Mouse (Mus musculus) midbrain, embryonic 16.5 days (tissue): ENCODE data around the gene Trappc1. TPM values are rescaled to one million over a fixed set of nuclear protein-coding genes. Genes with fewer than 3 reads are reported as not detected.

ENCODE experiments used
- ATAC-seq: fragments of 200-750 bp; cut with Nextera tagmentation; 2 replicates; pipeline ENCODE4 v1.8.0; 2017; ENCODE audit warnings: moderate TSS enrichment
- H3K27ac ChIP-seq: fragments of 300-500 bp; sonication (generic); 2 replicates; pipeline ENCODE4 v1.5.1; 2014; ENCODE audit warnings: mild to moderate bottlenecking, low read length, mixed read lengths
- H3K27me3 ChIP-seq: fragments of 300-500 bp; sonication (generic); 2 replicates; pipeline ENCODE4 v1.6.1; 2014; ENCODE audit warnings: low read depth, low read length, mixed read lengths; ENCODE audit not compliant: control insufficient read depth, insufficient read depth
- H3K36me3 ChIP-seq: fragments of 300-500 bp; sonication (generic); 2 replicates; pipeline ENCODE4 v1.6.1; 2014; ENCODE audit warnings: mild to moderate bottlenecking, low read length, moderate library complexity, mixed read lengths; ENCODE audit not compliant: control insufficient read depth, insufficient read depth
- H3K4me1 ChIP-seq: fragments of 300-500 bp; sonication (generic); 2 replicates; pipeline ENCODE4 v1.6.1; 2014; ENCODE audit warnings: mild to moderate bottlenecking, low read length, mixed read lengths; ENCODE audit not compliant: control insufficient read depth, insufficient read depth
- H3K4me2 ChIP-seq: fragments of 300-500 bp; sonication (generic); 2 replicates; pipeline ENCODE4 v1.6.1; 2014; ENCODE audit warnings: mild to moderate bottlenecking, low read length, mixed read lengths
- H3K4me3 ChIP-seq: fragments of 300-500 bp; sonication (generic); 2 replicates; pipeline ENCODE4 v1.5.1; 2014; ENCODE audit warnings: low read depth, mild to moderate bottlenecking, low read length, moderate library complexity, mixed read lengths
- H3K9ac ChIP-seq: fragments of 300-500 bp; sonication (generic); 2 replicates; pipeline ENCODE4 v1.6.1; 2014; ENCODE audit warnings: low read depth, low read length, mixed read lengths
- H3K9me3 ChIP-seq: fragments of 300-500 bp; sonication (generic); replicated peaks from 2 replicates; pipeline ENCODE4 v1.6.1; 2014; ENCODE audit warnings: mild to moderate bottlenecking, low read length, mixed read lengths; ENCODE audit not compliant: control insufficient read depth, poor library complexity, severe bottlenecking
- WGBS: fragments of 180-500 bp; shearing (Covaris S2); extraction: QIAGEN DNeasy Blood & Tissue Kit; methylation state at CpG from one replicate; pipeline ENCODE4 v1.1.7; 2014; 5-methylcytosine and 5-hydroxymethylcytosine counted together
- polyA plus RNA-seq: library from polyadenylated mRNA; unstranded; fragments of >200 nt; fragmentation: Nextera tagmentation; extraction: Ambion mirVana; gene quantifications from 2 replicates; pipeline ENCODE4 v1.2.1, GENCODE M21; 2015

The Trappc1 gene
- polyA plus RNA-seq, 1 experiment from 2014 or later: 173 TPM

DNA sequence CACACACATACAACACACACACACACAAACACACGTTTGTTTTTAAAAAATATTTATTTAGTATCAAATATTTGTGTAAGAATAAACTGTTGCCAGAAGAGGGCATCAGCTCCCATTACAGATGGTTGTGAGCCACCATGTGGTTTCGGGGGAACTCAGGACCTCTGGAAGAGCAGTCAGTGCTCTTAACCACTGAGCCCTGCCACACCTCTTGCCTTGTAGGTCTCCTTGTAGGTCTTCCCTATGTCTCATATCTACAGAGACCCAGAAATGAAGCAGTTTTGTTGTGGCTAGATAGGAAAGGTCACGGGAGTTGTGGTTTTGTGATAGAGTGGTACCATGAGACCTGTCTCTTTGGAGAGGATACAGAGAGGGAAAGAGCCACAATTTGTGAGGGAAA lies 10.1 kb downstream of the Trappc1 start:
- Histone ChIP-seq H3K4me1 (peaks cover 14% of the 10 kb centered on the region; the same call in 1 of the 2 replicates), H3K4me3 (no peak overlapping the region), H3K36me3 (no peaks in the 10 kb centered on the region), H3K4me2 (no peak overlapping the region), H3K9me3 (no peaks in the 10 kb centered on the region), H3K27ac (no peak overlapping the region), H3K9ac (no peak overlapping the region), H3K27me3 (no peaks in the 10 kb centered on the region)
- WGBS: 67% methylated on average over 3 of the region's 3 CpGs
- no peak for ATAC-seq

DNA sequence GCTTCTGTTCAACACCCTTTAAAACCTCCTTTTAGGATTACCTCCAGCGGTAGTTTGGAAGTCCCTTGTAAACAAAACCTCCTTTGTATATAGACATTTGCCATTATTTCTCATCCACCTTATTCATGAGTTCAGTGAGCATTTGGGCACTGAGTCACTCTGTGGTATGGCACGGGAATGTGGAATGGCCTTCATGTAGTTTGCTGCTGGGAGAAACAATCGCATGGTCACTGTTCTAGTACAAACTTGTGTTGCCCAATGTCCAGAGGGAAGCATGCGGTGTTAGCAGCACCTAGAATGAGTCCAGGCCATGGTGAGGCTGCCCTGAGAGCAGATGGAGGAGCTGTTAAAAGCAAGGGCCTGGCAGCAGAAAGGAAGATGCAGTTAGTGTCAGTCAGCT lies 11.0 kb downstream of the Trappc1 start:
- Histone ChIP-seq H3K27ac (no peak overlapping the region), H3K4me3 (no peak overlapping the region), H3K27me3 (no peaks in the 10 kb centered on the region), H3K36me3 (no peaks in the 10 kb centered on the region), H3K4me1 (peaks cover 14% of the 10 kb centered on the region; the same call in 1 of the 2 replicates), H3K9me3 (no peaks in the 10 kb centered on the region), H3K9ac (no peak overlapping the region), H3K4me2 (no peak overlapping the region)
- 78% methylated on average over 4 of the region's 4 CpGs for WGBS
- ATAC-seq: no peak

DNA sequence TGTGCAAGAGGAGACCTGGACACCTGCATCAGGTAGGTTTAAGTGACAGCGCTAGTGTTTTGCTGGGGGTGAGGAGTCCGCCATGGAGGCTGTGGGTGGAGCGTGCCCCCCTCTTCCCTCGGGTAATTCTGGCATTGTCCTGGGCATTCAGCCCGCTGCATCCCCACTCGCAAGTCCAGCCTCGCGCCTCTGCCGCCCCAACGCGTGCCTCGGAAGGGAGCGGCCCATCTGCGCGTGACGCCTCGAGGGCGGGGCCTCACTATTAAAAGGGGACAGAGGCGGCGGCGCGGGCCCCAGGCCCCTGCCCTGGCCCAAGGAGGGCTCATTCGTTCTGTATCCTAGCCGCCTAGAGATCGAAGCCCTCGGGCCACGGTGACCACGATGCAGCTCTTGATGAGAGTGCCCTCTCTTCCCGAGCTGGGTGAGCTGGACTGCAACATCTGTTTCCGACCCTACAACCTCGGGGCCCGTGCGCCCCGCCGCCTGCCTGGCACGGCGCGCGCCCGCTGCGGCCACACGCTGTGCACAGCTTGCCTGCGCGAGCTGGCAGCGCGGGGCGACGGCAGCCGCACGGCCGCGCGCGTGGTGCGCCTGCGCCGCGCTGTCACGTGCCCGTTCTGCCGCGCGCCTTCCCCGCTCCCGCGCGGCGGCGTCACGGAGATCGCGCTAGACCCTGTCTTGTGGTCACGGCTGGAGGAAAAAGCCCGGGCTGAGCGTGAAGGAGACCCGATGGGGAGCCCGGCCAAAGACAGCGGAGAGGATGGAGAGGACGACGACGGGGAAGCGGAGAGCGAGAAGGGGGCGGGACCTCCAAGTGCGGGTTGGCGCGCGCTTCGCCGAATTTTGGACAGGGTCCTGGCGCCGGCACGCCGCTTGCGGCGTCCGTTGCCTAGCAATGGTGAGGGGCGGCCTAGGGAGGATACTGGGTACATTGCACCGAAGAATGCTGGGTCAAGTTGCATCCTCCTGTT lies 16.7 kb downstream of the Trappc1 start, which contains the start of gene Rnf227:
Rnf227 (plus strand) TSS at position 301 of the 971 bp plus-strand sequence.
- no peaks in the 10 kb centered on the region for H3K27me3 ChIP-seq
- peak within 1 kb of the TSS; percentile 92 for H3K4me2 ChIP-seq
- H3K4me3 ChIP-seq: peak within 1 kb of the TSS; percentile 66
- no peaks in the 10 kb centered on the region for H3K9me3 ChIP-seq
- 1% methylated on average over 95 of the region's 99 CpGs for WGBS
- peak within 1 kb of the TSS; percentile 97 for H3K27ac ChIP-seq
- H3K9ac ChIP-seq: peak within 1 kb of the TSS; percentile 85
- H3K4me1 ChIP-seq: peaks cover 15% of the 10 kb centered on the region
- peaks cover 8% of the 10 kb centered on the region for H3K36me3 ChIP-seq
- ATAC-seq: peak; percentile 94

DNA sequence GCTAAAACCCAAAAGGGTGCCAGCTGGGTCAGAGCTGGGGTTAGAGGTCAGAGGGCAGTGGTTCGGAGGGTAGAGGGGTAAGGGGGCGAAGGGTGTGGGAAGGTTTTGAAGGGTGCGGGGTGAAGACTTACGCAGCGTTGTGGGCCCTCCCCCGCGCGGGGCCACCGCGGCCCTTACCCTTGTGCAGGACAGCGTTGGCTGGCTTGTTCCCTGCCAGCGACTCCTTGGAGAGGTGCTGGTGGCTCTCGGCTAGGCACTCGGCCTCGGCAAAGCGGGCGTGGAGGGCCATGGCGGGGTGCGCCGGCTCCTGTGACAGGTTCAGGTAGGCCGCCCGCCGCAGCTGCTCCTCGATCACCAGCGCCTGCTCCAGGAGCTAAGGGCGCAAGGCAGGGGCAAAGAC lies 22.7 kb downstream of the Trappc1 start:
- WGBS: 94% methylated on average over 25 of the region's 26 CpGs
- H3K27ac ChIP-seq: no peak overlapping the region
- H3K4me2 ChIP-seq: no peak overlapping the region
- peaks cover 57% of the 10 kb centered on the region for H3K36me3 ChIP-seq
- no peaks in the 10 kb centered on the region for H3K9me3 ChIP-seq
- no peaks in the 10 kb centered on the region for H3K27me3 ChIP-seq
- H3K9ac ChIP-seq: no peak overlapping the region
- no peak for ATAC-seq
- peaks cover 8% of the 10 kb centered on the region for H3K4me1 ChIP-seq
- no peak overlapping the region for H3K4me3 ChIP-seq

DNA sequence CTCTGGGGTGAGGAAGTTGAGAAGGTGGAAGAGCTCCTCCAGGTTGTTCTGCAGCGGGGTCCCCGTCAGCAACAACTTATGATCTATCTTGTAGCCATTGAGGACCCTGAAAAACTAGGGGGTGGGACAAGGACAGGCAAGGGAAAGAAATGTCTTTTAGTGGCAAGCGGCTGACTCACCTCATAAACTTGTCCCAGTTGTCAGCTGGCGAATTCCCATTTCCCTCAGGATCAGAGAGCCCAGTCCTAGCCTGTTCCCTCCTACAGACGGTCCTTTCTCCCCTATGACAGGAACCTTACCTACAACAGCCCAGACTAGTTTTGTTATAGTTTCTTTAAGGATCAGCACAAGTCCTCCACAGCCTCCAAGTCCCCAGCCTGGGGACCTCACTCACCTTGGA lies 32.8 kb downstream of the Trappc1 start:
- H3K4me1 ChIP-seq: no peaks in the 10 kb centered on the region
- 94% methylated on average over 5 of the region's 5 CpGs for WGBS
- no peaks in the 10 kb centered on the region for H3K27me3 ChIP-seq

DNA sequence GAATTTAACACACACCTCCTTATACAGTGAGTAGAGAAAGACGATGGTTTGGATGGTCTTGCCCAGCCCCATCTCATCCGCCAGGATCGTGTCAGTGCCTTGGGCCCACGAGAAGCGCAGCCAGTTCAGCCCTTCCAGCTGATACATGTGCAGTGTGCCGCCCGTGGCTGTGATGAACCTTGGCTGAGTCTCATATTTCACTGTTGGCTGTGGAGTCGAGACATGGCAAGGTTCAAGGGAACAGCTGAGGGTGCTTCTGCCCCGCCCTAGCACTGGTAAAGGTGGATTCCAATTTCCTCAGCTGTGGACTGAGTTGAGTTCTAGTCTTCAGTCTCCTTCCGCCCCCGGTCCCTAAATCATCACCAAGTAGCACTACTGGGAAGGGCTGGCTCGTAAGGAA lies 33.9 kb downstream of the Trappc1 start:
- no peaks in the 10 kb centered on the region for H3K4me1 ChIP-seq
- peaks cover 88% of the 10 kb centered on the region for H3K36me3 ChIP-seq
- 95% methylated on average over 12 of the region's 12 CpGs for WGBS
- H3K4me2 ChIP-seq: no peak overlapping the region
- no peak overlapping the region for H3K9ac ChIP-seq
- no peak overlapping the region for H3K27ac ChIP-seq
- H3K9me3 ChIP-seq: no peaks in the 10 kb centered on the region
- H3K27me3 ChIP-seq: no peaks in the 10 kb centered on the region
- no peak for ATAC-seq
- no peak overlapping the region for H3K4me3 ChIP-seq

More for the DNA sequence above, 32.8 kb downstream of the Trappc1 start:
- no peak for ATAC-seq
- Histone ChIP-seq H3K27ac (no peak overlapping the region), H3K9me3 (no peaks in the 10 kb centered on the region), H3K36me3 (peaks cover 90% of the 10 kb centered on the region), H3K9ac (no peak overlapping the region), H3K4me2 (no peak overlapping the region), H3K4me3 (no peak overlapping the region)

DNA sequence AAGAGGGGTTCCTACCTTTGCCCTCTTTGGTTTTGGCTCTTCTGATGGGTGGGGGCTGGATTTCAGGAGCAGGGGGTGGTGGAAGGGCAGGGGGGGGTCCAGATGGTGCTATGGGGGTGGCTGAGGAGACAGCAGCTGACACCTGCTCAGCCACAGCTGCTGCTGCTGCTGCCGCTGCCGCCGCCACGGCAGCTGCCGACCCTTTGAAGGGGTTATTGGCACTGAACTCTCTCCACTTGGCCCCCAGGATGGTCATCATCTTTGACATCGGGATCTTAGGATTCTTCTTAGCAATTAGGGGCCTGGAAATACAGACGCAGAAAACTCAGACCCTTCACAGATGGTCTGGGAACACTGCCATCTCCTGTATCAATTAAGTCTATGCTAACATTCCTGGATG lies 38.2 kb downstream of the Trappc1 start:
- no peak for ATAC-seq
- Histone ChIP-seq H3K9ac (no peak overlapping the region), H3K4me3 (no peak overlapping the region), H3K27ac (no peak overlapping the region), H3K4me2 (no peak overlapping the region), H3K27me3 (no peaks in the 10 kb centered on the region), H3K36me3 (peaks cover 60% of the 10 kb centered on the region), H3K9me3 (no peaks in the 10 kb centered on the region), H3K4me1 (peaks cover 20% of the 10 kb centered on the region)
- 71% methylated on average over 7 of the region's 7 CpGs for whole genome bisulfite sequencing

DNA sequence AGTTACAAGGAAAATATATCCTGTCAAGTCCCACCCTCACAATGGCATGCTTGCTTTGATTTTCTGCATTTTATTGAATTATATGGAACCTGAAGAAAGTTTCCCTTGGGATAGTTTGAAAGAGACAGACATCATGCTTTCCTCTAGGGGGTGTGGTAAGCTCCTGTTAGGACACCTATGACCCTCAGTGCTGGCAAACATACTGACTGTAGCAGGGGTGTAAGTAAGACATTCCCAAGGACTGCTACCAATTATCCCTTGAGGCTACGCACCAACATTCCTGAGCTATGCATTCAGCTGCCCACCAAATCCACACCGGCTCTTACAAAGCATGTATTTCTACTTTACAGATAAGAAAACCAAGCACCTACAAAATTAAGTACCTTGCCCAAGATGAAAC lies 38.7 kb downstream of the Trappc1 start:
- 91% methylated on average over 2 of the region's 2 CpGs for WGBS
- Histone ChIP-seq H3K27me3 (no peaks in the 10 kb centered on the region), H3K9ac (no peak overlapping the region), H3K27ac (no peak overlapping the region), H3K4me1 (peaks cover 20% of the 10 kb centered on the region), H3K9me3 (no peaks in the 10 kb centered on the region), H3K4me2 (no peak overlapping the region), H3K4me3 (no peak overlapping the region), H3K36me3 (peaks cover 55% of the 10 kb centered on the region)
- no peak for ATAC-seq

DNA sequence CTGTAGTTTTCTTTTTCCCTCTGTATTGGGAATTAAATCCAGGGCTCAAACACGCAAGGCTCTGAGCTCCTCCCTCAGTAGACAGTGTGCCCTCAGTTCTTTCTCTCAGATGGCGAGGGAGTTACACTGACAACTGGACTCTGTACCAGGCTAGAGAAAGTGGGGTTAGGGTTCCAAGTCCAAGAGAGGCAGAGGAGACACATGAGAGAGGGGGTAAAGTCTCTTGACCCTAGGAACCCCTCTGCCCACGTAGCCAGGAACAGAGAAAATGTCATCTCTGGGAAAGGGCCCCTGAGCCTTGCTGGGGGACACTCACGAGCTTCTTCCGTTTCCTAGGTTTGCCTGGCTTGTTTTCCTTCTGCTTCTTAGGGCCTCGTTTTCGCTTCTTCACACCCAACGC lies 40.6 kb downstream of the Trappc1 start:
- Histone ChIP-seq H3K4me1 (peaks cover 20% of the 10 kb centered on the region), H3K9me3 (no peaks in the 10 kb centered on the region), H3K36me3 (peaks cover 39% of the 10 kb centered on the region), H3K4me2 (peak overlapping the region; percentile 96), H3K9ac (peak overlapping the region; percentile 8; the same call in 1 of the 2 replicates), H3K27ac (peak overlapping the region; percentile 66), H3K4me3 (no peak overlapping the region), H3K27me3 (no peaks in the 10 kb centered on the region)
- ATAC-seq: no peak
- 47% methylated on average over 8 of the region's 8 CpGs for WGBS
